Mouse (Mus musculus) myocyte (in vitro differentiated cells): ENCODE measurements around the gene Msln.

Experiments used
- CEBPB ChIP-seq: IDR thresholded peaks from 2 replicates; pipeline ENCODE4 v1.6.1; 2011; ENCODE audit warnings: mild to moderate bottlenecking, moderate library complexity; ENCODE audit not compliant: poor library complexity, insufficient read depth, severe bottlenecking
- E2F4 ChIP-seq: IDR thresholded peaks from one replicate; pipeline ENCODE4 v1.6.1; 2011; ENCODE audit warnings: mild to moderate bottlenecking, control low read depth, moderate library complexity; ENCODE audit not compliant: insufficient read depth
- MAX ChIP-seq: IDR thresholded peaks from one replicate; pipeline ENCODE4 v1.6.1; 2011; ENCODE audit warnings: low read depth, mild to moderate bottlenecking, control low read depth
- MYOD1 ChIP-seq, 3 experiments: IDR thresholded peaks; one replicate each; pipeline ENCODE4 v1.6.1; 2011; ENCODE audit warnings: control low read depth in 2 of 3, low read depth in 2 of 3, mild to moderate bottlenecking in 2 of 3, moderate library complexity in 1 of 3; ENCODE audit not compliant: insufficient read length in 2 of 3, control insufficient read depth in 1 of 3
- MYOG ChIP-seq, 3 experiments: IDR thresholded peaks; one replicate each; pipeline ENCODE4 v1.6.1; 2011; ENCODE audit warnings: control low read depth in 2 of 3, low read depth in 2 of 3, mild to moderate bottlenecking in 2 of 3; ENCODE audit not compliant: insufficient read length in 2 of 3, control insufficient read depth in 1 of 3, insufficient read depth in 1 of 3
- POLR2A ChIP-seq: IDR thresholded peaks from one replicate; pipeline ENCODE4 v1.6.1; 2011; ENCODE audit warnings: low read depth, mild to moderate bottlenecking, control low read depth, moderate library complexity; ENCODE audit not compliant: insufficient read length
- POLR2AphosphoS2 ChIP-seq: IDR thresholded peaks from one replicate; pipeline ENCODE4 v1.6.1; 2011; ENCODE audit warnings: low read depth, control low read depth; ENCODE audit not compliant: insufficient read length
- TCF12 ChIP-seq: IDR thresholded peaks from one replicate; pipeline ENCODE4 v1.6.1; 2011; ENCODE audit warnings: mild to moderate bottlenecking, control low read depth; ENCODE audit not compliant: poor library complexity, insufficient read depth, severe bottlenecking
- TCF3 ChIP-seq: IDR thresholded peaks from one replicate; pipeline ENCODE4 v1.6.1; 2011; ENCODE audit warnings: low read depth, control low read depth; ENCODE audit not compliant: insufficient read length
- USF1 ChIP-seq: IDR thresholded peaks from one replicate; pipeline ENCODE4 v1.6.1; 2011; ENCODE audit warnings: low read depth, mild to moderate bottlenecking, control low read depth, moderate library complexity

DNA sequence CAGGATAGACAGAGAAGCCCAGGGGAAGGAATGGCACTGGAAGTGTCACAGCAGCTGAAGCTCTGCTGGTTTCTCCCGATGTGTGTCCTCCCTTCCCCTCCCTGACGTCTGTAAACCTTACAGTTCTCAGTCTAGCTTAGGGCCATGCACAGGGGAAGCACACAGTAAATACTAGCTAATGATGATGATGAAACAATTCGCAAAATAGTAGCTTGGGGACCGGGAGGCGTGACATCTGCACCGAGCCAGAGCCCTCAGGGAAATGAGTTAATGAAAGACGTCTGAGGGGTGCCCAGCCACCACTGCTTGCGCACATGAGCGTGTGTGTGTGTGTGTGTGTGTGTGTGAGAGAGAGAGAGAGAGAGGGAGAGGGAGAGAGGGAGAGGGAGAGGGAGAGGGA is 15.2 kb upstream of the Msln start:
- TF ChIP-seq TCF12 (no peak), USF1 (no peak), POLR2A (no peak), E2F4 (no peak), TCF3 (no peak), MAX (no peak), MYOD1 (IDR thresholded peaks at IDR 0.05; ENCODE audit: control insufficient read depth in 1 of 3, insufficient read length in 2 of 3, low read depth in 2 of 3) (no peak), MYOG (IDR thresholded peaks at IDR 0.05; ENCODE audit: control insufficient read depth in 1 of 3, insufficient read depth in 1 of 3, insufficient read length in 2 of 3, low read depth in 2 of 3) (no peak), POLR2AphosphoS2 (no peak), CEBPB (peak; percentile 81)
